Mouse (Mus musculus): ENCODE measurements around the gene Gm38100. TPM values are rescaled to one million over a fixed set of nuclear protein-coding genes. Genes with fewer than 3 reads are reported as not detected.

Gm38100 gene
- total and polyA plus RNA-seq, 3 experiments: 0.15 to 0.24 TPM; not detected in 1

DNA sequence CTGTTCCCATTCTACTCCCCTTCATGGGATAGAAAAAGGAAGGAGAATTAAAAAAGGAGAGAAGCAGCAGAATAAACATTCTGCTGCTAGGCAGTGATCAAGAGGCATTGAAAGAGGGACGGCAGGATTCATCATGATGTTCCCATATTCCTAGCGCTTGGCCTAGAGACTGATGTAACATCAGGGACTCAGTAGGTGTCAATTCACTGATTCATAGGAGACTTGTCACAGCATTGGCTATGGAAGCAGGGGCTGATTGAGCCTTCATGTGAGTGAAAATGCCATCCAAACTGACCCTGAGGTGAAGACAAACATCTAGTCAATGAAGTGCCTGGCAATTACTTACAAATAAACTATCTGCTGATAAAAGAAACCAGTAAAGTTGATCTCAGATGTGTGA, 30.7 kb downstream of the Gm38100 start:
- Histone ChIP-seq H3K9ac (ENCODE audit: control insufficient read depth, low read depth, low read length, poor library complexity, severe bottlenecking) (no peak overlapping the region), H3K4me3 (ENCODE audit: control insufficient read depth in 1 of 2, insufficient read depth in 1 of 2, low read depth in 2 of 2, low read length in 2 of 2) (no peak overlapping the region), H3K79me2 (ENCODE audit: control insufficient read depth, insufficient read depth, low read length, poor library complexity) (no peaks in the 10 kb centered on the region), H3K27me3 (ENCODE audit: control insufficient read depth in 1 of 2, insufficient read depth in 2 of 2, low read length in 2 of 2) (peaks cover 0 to 2% of the 10 kb centered on the region in 2 experiments; a peak in 1 of 4 replicates), H3K36me3 (ENCODE audit: control insufficient read depth in 1 of 2, insufficient read depth in 2 of 2, low read length in 2 of 2) (no peaks in the 10 kb centered on the region), H3K27ac (ENCODE audit: control insufficient read depth, low read depth, low read length) (no peak overlapping the region), H3K4me1 (ENCODE audit: control insufficient read depth in 1 of 2, insufficient read depth in 2 of 2, low read length in 2 of 2) (no peaks in the 10 kb centered on the region), H3K9me3 (replicated peaks; ENCODE audit: insufficient read depth, low read length) (no peaks in the 10 kb centered on the region)
- DNase-seq (ENCODE audit: low read depth, low spot score): no peak
- no peak for TF ChIP-seq MXI1 (IDR thresholded peaks at IDR 0.05; ENCODE audit: low read depth, low read length)
- TF ChIP-seq ZNF384 (IDR thresholded peaks at IDR 0.05; ENCODE audit: low read depth, low read length): no peak
- TF ChIP-seq CTCF (IDR thresholded peaks at IDR 0.05 in 2 of 3, conservative IDR thresholded peaks at IDR 0.05 in 1 of 3; ENCODE audit: control insufficient read depth in 1 of 3, insufficient read depth in 1 of 3, low read depth in 2 of 3, low read length in 3 of 3, poor library complexity in 1 of 3, severe bottlenecking in 1 of 3): no peak
- no peak for TF ChIP-seq POLR2A (IDR thresholded peaks at IDR 0.05; ENCODE audit: control insufficient read depth in 1 of 2, insufficient read depth in 1 of 2, low read depth in 1 of 2, low read length in 2 of 2, poor library complexity in 1 of 2)
- no peak for TF ChIP-seq POLR2AphosphoS5 (IDR thresholded peaks at IDR 0.05; ENCODE audit: borderline replicate concordance, low read depth, low read length)
- no peak for TF ChIP-seq TAL1 (IDR thresholded peaks at IDR 0.05; ENCODE audit: low read length)
- TF ChIP-seq ZKSCAN1 (IDR thresholded peaks at IDR 0.05; ENCODE audit: low read depth, low read length): no peak
- no peak for TF ChIP-seq RCOR1 (IDR thresholded peaks at IDR 0.05; ENCODE audit: low read depth, low read length)
- TF ChIP-seq EP300 (IDR thresholded peaks at IDR 0.05; ENCODE audit: low read depth in 1 of 2, low read length in 2 of 2): no peak
- no peak for TF ChIP-seq CHD2 (IDR thresholded peaks at IDR 0.05; ENCODE audit: low read length)
- no peak for TF ChIP-seq ELF1 (IDR thresholded peaks at IDR 0.05; ENCODE audit: low read depth, low read length)
- no peak for TF ChIP-seq KAT2A (conservative IDR thresholded peaks at IDR 0.05; ENCODE audit: low read depth, low read length)
- TF ChIP-seq MAZ (IDR thresholded peaks at IDR 0.05; ENCODE audit: low read depth, low read length): no peak

DNA sequence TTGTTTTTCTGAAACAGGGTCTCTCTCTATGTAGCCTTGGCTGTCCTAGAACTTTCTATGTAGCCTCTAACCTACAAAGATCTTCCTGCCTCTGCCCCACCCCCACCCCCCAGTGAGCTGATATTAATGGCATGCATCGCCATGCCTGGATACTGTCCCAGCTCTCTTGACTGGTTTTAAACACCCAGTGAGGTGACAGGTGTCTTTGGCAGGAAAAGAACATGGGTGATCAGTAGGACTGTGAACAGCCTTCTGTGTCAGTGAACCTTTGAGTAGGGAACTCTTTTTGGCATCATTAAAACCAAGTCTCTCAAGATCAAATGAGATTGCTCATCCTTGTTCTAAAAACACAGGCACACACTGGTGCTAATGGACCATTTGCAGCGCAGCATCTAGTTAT, 41.7 kb downstream of the Gm38100 start:
- Histone ChIP-seq H3K79me2 (ENCODE audit: control insufficient read depth, insufficient read depth, low read length, poor library complexity) (no peaks in the 10 kb centered on the region), H3K36me3 (ENCODE audit: control insufficient read depth in 1 of 2, insufficient read depth in 2 of 2, low read length in 2 of 2) (no peaks in the 10 kb centered on the region), H3K9me3 (replicated peaks; ENCODE audit: insufficient read depth, low read length) (no peaks in the 10 kb centered on the region), H3K4me3 (ENCODE audit: control insufficient read depth in 1 of 2, insufficient read depth in 1 of 2, low read depth in 2 of 2, low read length in 2 of 2) (no peak overlapping the region), H3K4me1 (ENCODE audit: control insufficient read depth in 1 of 2, insufficient read depth in 2 of 2, low read length in 2 of 2) (no peaks in the 10 kb centered on the region), H3K27me3 (ENCODE audit: control insufficient read depth in 1 of 2, insufficient read depth in 2 of 2, low read length in 2 of 2) (no peaks in the 10 kb centered on the region; a peak in 2 of 4 replicates), H3K9ac (ENCODE audit: control insufficient read depth, low read depth, low read length, poor library complexity, severe bottlenecking) (no peak overlapping the region), H3K27ac (ENCODE audit: control insufficient read depth, low read depth, low read length) (no peak overlapping the region)
- DNase-seq (ENCODE audit: low read depth, low spot score): no peak
- no peak for TF ChIP-seq SMC3 (IDR thresholded peaks at IDR 0.05; ENCODE audit: low read depth, low read length)
- TF ChIP-seq ZMIZ1 (IDR thresholded peaks at IDR 0.05; ENCODE audit: low read depth, low read length): no peak
- no peak for TF ChIP-seq CHD2 (IDR thresholded peaks at IDR 0.05; ENCODE audit: low read length)
- no peak for TF ChIP-seq MYB (IDR thresholded peaks at IDR 0.05; ENCODE audit: low read depth, low read length)
- TF ChIP-seq BHLHE40 (IDR thresholded peaks at IDR 0.05; ENCODE audit: borderline replicate concordance, low read depth, low read length): no peak
- no peak for TF ChIP-seq USF2 (IDR thresholded peaks at IDR 0.05; ENCODE audit: borderline replicate concordance in 1 of 2, insufficient read depth in 1 of 2, low read depth in 1 of 2, low read length in 2 of 2)
- no peak for TF ChIP-seq E2F4 (IDR thresholded peaks at IDR 0.05; ENCODE audit: borderline replicate concordance, low read depth, low read length)
- TF ChIP-seq RCOR1 (IDR thresholded peaks at IDR 0.05; ENCODE audit: low read depth, low read length): no peak
- no peak for TF ChIP-seq CHD1 (IDR thresholded peaks at IDR 0.05; ENCODE audit: low read depth, low read length)
- TF ChIP-seq MAX (IDR thresholded peaks at IDR 0.05; ENCODE audit: low read length): no peak
- no peak for TF ChIP-seq NRF1 (IDR thresholded peaks at IDR 0.05; ENCODE audit: insufficient read depth, low read depth, low read length, poor library complexity, severe bottlenecking)
- no peak for TF ChIP-seq UBTF (IDR thresholded peaks at IDR 0.05; ENCODE audit: borderline replicate concordance, insufficient read depth, low read depth, low read length)

Measured in MEL (cell line).